Mouse (Mus musculus) forebrain, embryonic 14.5 days (tissue): Measurements from ENCODE around the gene Tifab. TPM values are rescaled to one million over a fixed set of nuclear protein-coding genes. Genes with fewer than 3 reads are reported as not detected.
A peak's percentile ranks its signal among the peaks of the same experiment; 100 is the strongest.
"Not testable (repeated sequence)": the region's sequence is repeated elsewhere in the genome, so short reads cannot be mapped to it uniquely, and the experiment has no call there.

Experiments used
- ATAC-seq: fragments of 200-750 bp; cut with Nextera tagmentation; 2 replicates; pipeline ENCODE4 v1.8.0; 2017; ENCODE audit warnings: mild to moderate bottlenecking, moderate library complexity
- DNase-seq: peaks from one replicate; pipeline ENCODE4 v3.0.0-alpha.2; 2015; ENCODE audit warnings: low spot score
- H3K27ac ChIP-seq: fragments of 300-500 bp; sonication (generic); 2 replicates; pipeline ENCODE4 v1.5.1; 2014; ENCODE audit warnings: low read depth, mild to moderate bottlenecking, control low read depth, low read length, moderate library complexity
- H3K27me3 ChIP-seq: fragments of 300-500 bp; sonication (generic); replicated peaks from 2 replicates; pipeline ENCODE4 v1.6.1; 2014; ENCODE audit warnings: low read length, control low read depth, mixed read lengths; ENCODE audit not compliant: control insufficient read depth, insufficient read depth
- H3K36me3 ChIP-seq: fragments of 300-500 bp; sonication (generic); 2 replicates; pipeline ENCODE4 v1.6.1; 2014; ENCODE audit warnings: low read length, control low read depth; ENCODE audit not compliant: control insufficient read depth, insufficient read depth
- H3K4me1 ChIP-seq: fragments of 300-500 bp; sonication (generic); 2 replicates; pipeline ENCODE4 v1.6.1; 2014; ENCODE audit warnings: antibody characterized with exemption, low read length, control low read depth; ENCODE audit not compliant: control insufficient read depth, insufficient read depth
- H3K4me2 ChIP-seq: fragments of 300-500 bp; sonication (generic); 2 replicates; pipeline ENCODE4 v1.6.1; 2014; ENCODE audit warnings: mild to moderate bottlenecking, control low read depth, low read length
- H3K4me3 ChIP-seq: fragments of 300-500 bp; sonication (generic); 2 replicates; pipeline ENCODE4 v1.5.1; 2014; ENCODE audit warnings: low read depth, low read length, control low read depth
- H3K9ac ChIP-seq: fragments of 300-500 bp; sonication (generic); 2 replicates; pipeline ENCODE4 v1.6.1; 2014; ENCODE audit warnings: mild to moderate bottlenecking, low read length, control low read depth, moderate library complexity
- H3K9me3 ChIP-seq: fragments of 300-500 bp; sonication (generic); replicated peaks from 2 replicates; pipeline ENCODE4 v1.6.1; 2016; ENCODE audit warnings: low read length, control low read depth, mixed read lengths; ENCODE audit not compliant: control insufficient read depth
- WGBS: fragments of 180-500 bp; shearing (Covaris S2); extraction: QIAGEN DNeasy Blood & Tissue Kit; methylation state at CpG from one replicate; pipeline ENCODE4 v1.1.7; 2014; 5-methylcytosine and 5-hydroxymethylcytosine counted together
- polyA plus RNA-seq: library from polyadenylated mRNA; unstranded; fragments of >200 nt; fragmentation: Nextera tagmentation; extraction: Ambion mirVana; gene quantifications from 2 replicates; pipeline ENCODE4 v1.2.1, GENCODE M21; 2014

Tifab gene
- polyA plus RNA-seq, 1 experiment from 2014 or later: 0.58 TPM

DNA sequence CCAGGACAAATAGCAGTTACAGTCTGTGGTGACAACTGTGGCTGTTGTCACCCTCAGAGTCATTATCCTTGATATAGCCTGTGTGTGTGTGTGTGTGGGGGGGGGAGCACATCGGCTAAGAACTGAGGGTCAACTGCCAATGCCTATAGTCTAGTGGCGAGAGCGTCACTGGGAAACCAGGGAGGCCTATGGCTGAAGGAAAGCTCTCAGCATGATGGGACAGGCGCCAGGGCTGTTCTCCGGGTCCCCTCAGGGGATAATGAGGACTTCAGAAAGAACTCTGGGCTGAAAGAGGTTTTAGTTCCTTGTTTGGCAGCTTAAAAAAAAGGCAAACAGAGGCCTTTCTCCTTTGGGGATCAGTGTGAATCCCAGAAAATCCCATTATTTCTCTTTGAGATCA lies 35.9 kb upstream of the Tifab start:
- peak; percentile 72 for DNase-seq
- no peaks in the 10 kb centered on the region; the same call in 1 of the 2 replicates for H3K27me3 ChIP-seq
- H3K9ac ChIP-seq: no peak overlapping the region
- H3K9me3 ChIP-seq: peaks cover 3% of the 10 kb centered on the region; the same call in 1 of the 2 replicates
- no peak overlapping the region for H3K4me3 ChIP-seq
- H3K36me3 ChIP-seq: no peaks in the 10 kb centered on the region
- peaks cover 10% of the 10 kb centered on the region for H3K4me1 ChIP-seq
- H3K27ac ChIP-seq: no peak overlapping the region
- ATAC-seq: peak; percentile 52; the same call in 1 of the 2 replicates
- H3K4me2 ChIP-seq: no peak overlapping the region
- 3% methylated on average over 5 of the region's 5 CpGs for WGBS

GRCm38 (mm10) chr13:56209067-56209411 lies 30.4 kb upstream of the Tifab start:
- Histone ChIP-seq H3K9ac (no peak overlapping the region), H3K27ac (peak overlapping the region; percentile 45), H3K9me3 (peaks cover 3% of the 10 kb centered on the region; the same call in 1 of the 2 replicates), H3K4me3 (no peak overlapping the region), H3K36me3 (no peaks in the 10 kb centered on the region), H3K4me2 (peak overlapping the region; percentile 41), H3K27me3 (peaks cover 5% of the 10 kb centered on the region; the same call in 1 of the 2 replicates), H3K4me1 (peaks cover 17% of the 10 kb centered on the region)
- WGBS: 12% methylated on average over 8 of the region's 8 CpGs
- no peak for DNase-seq
- ATAC-seq: no peak

- WGBS: 1% methylated on average over 31 of the region's 35 CpGs
- no peak overlapping the region for H3K4me3 ChIP-seq
- H3K4me2 ChIP-seq: peak overlapping the region; percentile 41
- peak overlapping the region; percentile 68 for H3K27ac ChIP-seq
- H3K9ac ChIP-seq: no peak overlapping the region
- ATAC-seq (peak; percentile 96), DNase-seq (peak; percentile 81)
- no peaks in the 10 kb centered on the region for H3K36me3 ChIP-seq
- peaks cover 5% of the 10 kb centered on the region; the same call in 1 of the 2 replicates for H3K27me3 ChIP-seq
- peaks cover 3% of the 10 kb centered on the region; the same call in 1 of the 2 replicates for H3K9me3 ChIP-seq
- H3K4me1 ChIP-seq: peaks cover 17% of the 10 kb centered on the region
Measured at GRCm38 (mm10) chr13:56208225-56209066, 29.8 kb upstream of the Tifab start.

DNA sequence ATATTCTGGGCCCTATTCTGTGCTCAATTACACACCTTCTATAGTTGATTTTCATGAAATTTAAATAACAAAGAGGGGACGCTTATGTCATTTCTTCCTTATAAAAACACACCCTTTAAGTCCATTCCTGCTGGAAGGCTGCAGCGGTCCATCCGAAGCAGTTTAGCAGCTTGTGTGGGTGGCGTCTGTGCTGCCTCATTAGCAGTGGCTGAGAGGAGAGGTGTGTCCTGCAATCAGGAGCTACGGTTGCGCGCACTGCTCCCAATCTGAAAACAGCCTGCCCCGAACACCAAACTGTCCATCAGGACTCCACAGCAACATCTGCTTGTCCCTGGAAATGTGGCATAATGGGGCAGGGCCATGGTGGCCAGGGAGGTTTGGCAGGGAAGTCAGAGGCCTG lies 20.8 kb upstream of the Tifab start:
- Histone ChIP-seq H3K4me1 (peaks cover 6% of the 10 kb centered on the region; the same call in 1 of the 2 replicates), H3K9me3 (no peaks in the 10 kb centered on the region), H3K4me2 (no peak overlapping the region), H3K36me3 (no peaks in the 10 kb centered on the region), H3K27ac (peak overlapping the region; percentile 66), H3K27me3 (no peaks in the 10 kb centered on the region), H3K9ac (no peak overlapping the region), H3K4me3 (no peak overlapping the region)
- peak; percentile 72 for DNase-seq
- peak; percentile 84 for ATAC-seq
- WGBS: 10% methylated on average over 8 of the region's 8 CpGs

DNA sequence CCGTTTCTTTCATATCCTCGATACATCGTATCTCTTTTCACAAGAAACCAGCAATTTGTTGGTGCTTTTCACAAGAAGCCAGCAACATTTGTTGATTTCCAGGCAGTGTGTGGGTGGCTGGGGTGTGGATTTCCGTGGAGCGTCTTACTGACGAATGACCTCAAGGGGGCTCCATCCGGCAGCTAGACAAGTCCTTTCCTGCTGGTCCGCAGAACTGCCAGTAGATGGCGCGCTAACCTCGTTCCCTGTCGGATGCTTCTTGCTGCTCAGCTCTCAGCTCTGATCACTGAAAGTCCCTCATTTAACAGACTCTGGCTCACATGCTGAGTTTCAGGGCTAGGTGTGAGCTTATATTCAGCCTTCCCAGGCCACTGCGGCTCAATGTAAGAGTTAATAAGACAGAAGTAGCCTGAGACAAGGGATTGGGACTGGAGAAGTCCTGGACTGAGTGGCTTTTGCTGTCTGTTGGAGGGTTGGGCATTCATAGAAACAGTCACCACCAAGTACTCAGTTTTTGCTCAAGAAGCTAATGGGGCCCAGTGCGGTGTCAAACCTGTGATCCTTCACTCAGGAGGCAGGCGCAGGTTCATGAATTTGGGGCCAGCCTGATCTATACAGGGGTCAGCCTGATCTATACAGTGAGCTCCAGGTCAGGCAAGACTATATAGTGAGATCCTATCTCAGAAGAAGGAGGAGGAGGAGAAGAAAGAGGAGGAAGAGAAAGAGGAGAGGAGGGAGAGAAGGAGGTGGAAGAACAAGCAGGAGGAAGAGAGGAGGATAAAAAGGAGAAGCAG lies 19.0 kb upstream of the Tifab start:
- Histone ChIP-seq H3K9me3 (no peaks in the 10 kb centered on the region), H3K4me2 (no peak overlapping the region), H3K27me3 (no peaks in the 10 kb centered on the region), H3K4me1 (peaks cover 6% of the 10 kb centered on the region; the same call in 1 of the 2 replicates), H3K27ac (no peak overlapping the region), H3K9ac (no peak overlapping the region), H3K36me3 (no peaks in the 10 kb centered on the region), H3K4me3 (no peak overlapping the region)
- ATAC-seq (peak; percentile 72), DNase-seq (peak; percentile 98)
- WGBS: 13% methylated on average over 15 of the region's 15 CpGs

DNA sequence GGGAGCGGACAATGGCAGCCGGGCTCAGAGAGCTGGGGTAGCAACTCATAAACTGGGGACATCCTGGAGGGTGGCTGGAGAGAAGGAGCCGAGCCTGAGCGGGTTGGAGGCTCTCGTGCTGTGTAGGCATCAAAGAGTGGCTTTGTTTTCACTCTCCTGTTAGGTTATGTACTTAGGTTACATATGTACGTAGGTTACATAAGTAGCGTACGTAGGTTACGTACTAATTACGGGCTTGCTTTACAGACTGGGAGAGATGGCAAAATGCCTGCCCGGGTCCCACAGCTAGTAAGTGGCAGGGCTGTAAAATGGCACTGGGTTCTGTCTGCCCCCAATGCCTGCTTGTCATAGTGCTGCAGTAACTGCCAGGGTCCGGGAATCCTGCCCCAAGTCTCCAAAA lies 18.3 kb upstream of the Tifab start:
- no peak overlapping the region for H3K9ac ChIP-seq
- WGBS: 74% methylated on average over 12 of the region's 12 CpGs
- H3K4me3 ChIP-seq: no peak overlapping the region
- DNase-seq: no peak
- H3K36me3 ChIP-seq: no peaks in the 10 kb centered on the region
- no peaks in the 10 kb centered on the region for H3K27me3 ChIP-seq
- ATAC-seq: no peak
- H3K27ac ChIP-seq: no peak overlapping the region
- no peaks in the 10 kb centered on the region for H3K9me3 ChIP-seq
- no peak overlapping the region for H3K4me2 ChIP-seq
- H3K4me1 ChIP-seq: peaks cover 6% of the 10 kb centered on the region; the same call in 1 of the 2 replicates

GRCm38 (mm10) chr13:56195824-56196223 lies 17.1 kb upstream of the Tifab start:
- ATAC-seq, H3K27me3 ChIP-seq: not testable (repeated sequence)
- 76% methylated on average over 11 of the region's 11 CpGs for WGBS

DNA sequence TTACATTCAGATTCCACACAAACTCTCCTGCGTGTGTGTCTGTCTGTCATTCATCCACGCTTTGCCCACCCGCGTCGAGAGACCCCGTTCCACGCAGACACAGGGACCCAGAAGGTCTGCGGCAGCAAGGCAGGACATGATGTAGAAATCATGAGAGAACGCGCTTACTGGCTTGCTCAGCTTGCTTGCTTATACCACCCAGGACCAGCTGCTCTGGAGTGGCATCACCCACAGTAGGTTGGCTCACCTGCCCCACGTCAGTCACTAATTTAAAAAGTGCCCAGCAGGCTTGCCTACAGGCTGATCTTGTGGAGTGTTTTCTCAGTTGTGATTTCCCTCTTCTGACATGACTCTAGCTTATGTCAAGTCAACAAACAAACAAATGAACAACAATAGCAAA lies 15.5 kb upstream of the Tifab start:
- not testable (repeated sequence) for H3K9me3 ChIP-seq, H3K4me3 ChIP-seq, ATAC-seq, H3K9ac ChIP-seq, H3K4me2 ChIP-seq, H3K4me1 ChIP-seq, H3K36me3 ChIP-seq, H3K27me3 ChIP-seq, H3K27ac ChIP-seq, DNase-seq
- 95% methylated on average over 11 of the region's 11 CpGs for WGBS

More at GRCm38 (mm10) chr13:56195824-56196223, 17.1 kb upstream of the Tifab start:
- not testable (repeated sequence) for DNase-seq, H3K4me2 ChIP-seq, H3K9ac ChIP-seq, H3K27ac ChIP-seq, H3K9me3 ChIP-seq, H3K4me1 ChIP-seq, H3K36me3 ChIP-seq, H3K4me3 ChIP-seq
